Mouse (Mus musculus): ENCODE results near the gene Gsto2. TPM values are rescaled to one million over a fixed set of nuclear protein-coding genes. Genes with fewer than 3 reads are reported as not detected.

Gene Gsto2
- total RNA-seq (2023): under 1 TPM in 1 of 2 experiments, not detected in 1; 0.60 TPM

GRCm38 (mm10) chr19:47865353-47865947 is at the start of gene Gsto2:
Gene Gsto2, plus strand, starts transcription at chr19:47865534.

GRCm38 (mm10) chr19:47854796-47855783 is 10.2 kb upstream of the Gsto2 start, which contains the start of gene Gsto1:
Gene Gsto1, plus strand, starts transcription at chr19:47854970.

GRCm38 (mm10) chr19:47919126-47919965 is 54.0 kb downstream of the Gsto2 start, which contains the start of the genes Cfap43 and Itprip:
Gene Cfap43, minus strand, starts transcription at chr19:47919287.
Gene Itprip, minus strand, starts transcription at chr19:47919299.

Other genes with a start within 250 kb of the Gsto2 start
- gene Col17a1, start 173.4 kb upstream of the Gsto2 start, total RNA-seq (2023): not detected
- gene Sfr1, start 133.9 kb upstream of the Gsto2 start, total RNA-seq (2023): 10 to 100 TPM; 53.1 to 53.9 TPM
- 10 to 100 TPM; 57.4 to 64.0 TPM for gene Gsto1, start 10.6 kb upstream of the Gsto2 start, total RNA-seq (2023)
- gene Cfap43, start 53.8 kb downstream of the Gsto2 start, total RNA-seq (2023): under 1 TPM in 1 of 2 experiments, not detected in 1; 0.38 TPM
- 100 to 1,000 TPM; 182 to 224 TPM for gene Itprip, start 53.8 kb downstream of the Gsto2 start, total RNA-seq (2023)
- not detected for gene Cfap58, start 72.1 kb downstream of the Gsto2 start, total RNA-seq (2023)